Mouse (Mus musculus): Measurements from ENCODE around the gene Ubald2. TPM values are rescaled to one million over a fixed set of nuclear protein-coding genes. Genes with fewer than 3 reads are reported as not detected.
A peak's percentile ranks its signal among the peaks of the same experiment; 100 is the strongest.

Gene Ubald2
- polyA plus RNA-seq, 1 experiment from 2014 or later = 92.4 TPM

DNA sequence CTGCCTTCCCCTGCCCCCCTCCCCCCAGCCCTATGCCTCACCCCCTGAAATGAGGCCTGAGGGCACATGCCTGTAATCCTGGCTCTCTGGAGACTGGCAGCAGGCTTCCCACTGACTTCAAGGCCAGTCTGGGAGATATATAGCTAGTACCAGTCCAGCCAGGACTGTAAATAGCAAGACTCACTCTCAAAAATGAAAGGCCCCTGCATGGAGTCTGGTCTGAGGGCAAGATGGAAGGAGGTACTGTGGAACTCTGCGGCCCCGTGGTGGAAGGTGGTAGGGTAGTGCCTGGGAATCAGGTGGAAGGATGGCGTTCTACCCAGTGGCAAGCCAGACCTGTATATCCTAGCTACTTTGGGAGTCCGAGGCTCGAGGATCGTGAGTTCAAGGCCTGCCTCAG, 10.0 kb downstream of the Ubald2 start:
- Histone ChIP-seq H3K27me3 (ENCODE audit: control insufficient read depth, insufficient read depth, low read length) (peaks cover 11% of the 10 kb centered on the region), H3K4me3 (ENCODE audit: low read depth, low read length) (no peak overlapping the region), H3K4me2 (ENCODE audit: low read depth) (no peak overlapping the region), H3K9ac (ENCODE audit: low read length) (no peak overlapping the region), H3K36me3 (ENCODE audit: control insufficient read depth, insufficient read depth, low read length) (peaks cover 3% of the 10 kb centered on the region; the same call in 1 of the 2 replicates), H3K9me3 (ENCODE audit: control insufficient read depth, low read length) (no peaks in the 10 kb centered on the region), H3K4me1 (ENCODE audit: control insufficient read depth, insufficient read depth, low read length) (no peaks in the 10 kb centered on the region), H3K27ac (ENCODE audit: low read depth, low read length) (no peak overlapping the region)
- 91% methylated on average over 6 of the region's 6 CpGs for WGBS
- DNase-seq (ENCODE audit: low spot score) = no peak
- no peak for ATAC-seq (ENCODE audit: insufficient read depth, low FRiP score, low TSS enrichment)

GRCm38 (mm10) chr11:116445596-116446307, 11.9 kb downstream of the Ubald2 start:
- Histone ChIP-seq H3K36me3 (ENCODE audit: control insufficient read depth, insufficient read depth, low read length) (no peaks in the 10 kb centered on the region), H3K27me3 (ENCODE audit: control insufficient read depth, insufficient read depth, low read length) (peaks cover 11% of the 10 kb centered on the region), H3K4me1 (ENCODE audit: control insufficient read depth, insufficient read depth, low read length) (no peaks in the 10 kb centered on the region), H3K4me2 (ENCODE audit: low read depth) (no peak overlapping the region), H3K9ac (ENCODE audit: low read length) (no peak overlapping the region), H3K27ac (ENCODE audit: low read depth, low read length) (no peak overlapping the region), H3K4me3 (ENCODE audit: low read depth, low read length) (no peak overlapping the region), H3K9me3 (ENCODE audit: control insufficient read depth, low read length) (no peaks in the 10 kb centered on the region)
- peak; percentile 88 for DNase-seq (ENCODE audit: low spot score)
- WGBS = 35% methylated on average over 16 of the region's 16 CpGs
- peak; percentile 27 for ATAC-seq (ENCODE audit: insufficient read depth, low FRiP score, low TSS enrichment)

DNA sequence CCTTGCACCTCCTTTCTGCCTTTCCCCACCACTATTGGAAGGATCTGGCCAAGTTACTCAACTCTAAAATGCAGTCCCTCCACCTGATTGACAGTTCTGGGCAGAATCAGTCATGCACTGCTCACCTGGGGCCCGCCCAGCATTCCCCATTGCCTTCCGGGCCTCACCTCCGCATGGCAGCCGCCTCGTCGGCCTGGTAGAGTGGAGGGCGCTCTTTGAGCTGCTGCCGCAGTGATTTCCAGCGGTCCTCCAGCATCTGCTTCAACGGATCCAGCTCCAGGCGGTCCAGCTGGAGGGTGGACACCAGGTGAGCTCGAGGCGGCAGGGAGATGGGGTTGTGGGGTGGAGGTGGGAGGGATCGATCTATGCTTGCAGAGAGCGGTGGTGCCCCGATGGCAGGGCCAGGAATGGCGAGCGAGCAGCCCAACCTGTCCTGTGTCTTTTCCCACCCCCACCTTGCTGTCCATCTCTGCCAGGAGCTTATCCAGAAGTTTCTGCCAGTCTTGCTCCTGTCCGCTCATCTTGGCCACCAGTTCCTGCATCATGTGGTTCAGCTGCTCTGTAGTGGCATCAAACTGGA, 12.5 kb downstream of the Ubald2 start:
- ATAC-seq (ENCODE audit: insufficient read depth, low FRiP score, low TSS enrichment) (no peak), DNase-seq (ENCODE audit: low spot score) (no peak)
- Histone ChIP-seq H3K4me1 (ENCODE audit: control insufficient read depth, insufficient read depth, low read length) (no peaks in the 10 kb centered on the region), H3K27ac (ENCODE audit: low read depth, low read length) (no peak overlapping the region), H3K4me3 (ENCODE audit: low read depth, low read length) (no peak overlapping the region), H3K36me3 (ENCODE audit: control insufficient read depth, insufficient read depth, low read length) (no peaks in the 10 kb centered on the region), H3K9me3 (ENCODE audit: control insufficient read depth, low read length) (no peaks in the 10 kb centered on the region), H3K27me3 (ENCODE audit: control insufficient read depth, insufficient read depth, low read length) (peaks cover 11% of the 10 kb centered on the region), H3K9ac (ENCODE audit: low read length) (no peak overlapping the region), H3K4me2 (ENCODE audit: low read depth) (no peak overlapping the region)
- WGBS = 12% methylated on average over 19 of the region's 19 CpGs

DNA sequence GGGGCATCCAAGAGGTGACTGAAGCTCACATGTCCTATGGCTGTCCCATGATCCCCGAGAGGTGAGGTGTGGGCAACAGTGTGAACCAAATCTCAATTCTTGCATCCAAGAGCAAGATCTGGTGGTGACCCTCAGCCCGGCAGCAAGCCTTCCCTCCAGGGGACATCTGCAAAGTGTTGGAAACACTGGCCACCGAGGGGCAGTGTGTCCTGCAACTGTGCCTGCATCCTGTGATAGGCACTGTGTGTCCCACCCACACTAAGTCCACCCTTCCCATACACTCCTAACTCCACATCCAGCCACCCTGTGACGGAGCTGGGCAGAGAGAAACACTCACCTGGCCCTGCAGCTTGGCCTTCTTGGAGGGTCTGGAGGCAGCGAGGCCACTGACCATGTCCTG, 13.9 kb downstream of the Ubald2 start:
- Histone ChIP-seq H3K27me3 (ENCODE audit: control insufficient read depth, insufficient read depth, low read length) (peaks cover 11% of the 10 kb centered on the region), H3K9me3 (ENCODE audit: control insufficient read depth, low read length) (no peaks in the 10 kb centered on the region), H3K9ac (ENCODE audit: low read length) (no peak overlapping the region), H3K27ac (ENCODE audit: low read depth, low read length) (no peak overlapping the region), H3K4me1 (ENCODE audit: control insufficient read depth, insufficient read depth, low read length) (no peaks in the 10 kb centered on the region), H3K4me2 (ENCODE audit: low read depth) (no peak overlapping the region), H3K36me3 (ENCODE audit: control insufficient read depth, insufficient read depth, low read length) (no peaks in the 10 kb centered on the region), H3K4me3 (ENCODE audit: low read depth, low read length) (no peak overlapping the region)
- ATAC-seq (ENCODE audit: insufficient read depth, low FRiP score, low TSS enrichment) (no peak), DNase-seq (ENCODE audit: low spot score) (no peak)
- 71% methylated on average over 5 of the region's 5 CpGs for WGBS

- H3K4me2 ChIP-seq (ENCODE audit: low read depth) = no peak overlapping the region
- WGBS = 92% methylated on average over 3 of the region's 3 CpGs
- ATAC-seq (ENCODE audit: insufficient read depth, low FRiP score, low TSS enrichment) (no peak), DNase-seq (ENCODE audit: low spot score) (no peak)
- no peak overlapping the region for H3K9ac ChIP-seq (ENCODE audit: low read length)
- no peak overlapping the region for H3K4me3 ChIP-seq (ENCODE audit: low read depth, low read length)
- no peak overlapping the region for H3K27ac ChIP-seq (ENCODE audit: low read depth, low read length)
- no peaks in the 10 kb centered on the region for H3K9me3 ChIP-seq (ENCODE audit: control insufficient read depth, low read length)
- H3K27me3 ChIP-seq (ENCODE audit: control insufficient read depth, insufficient read depth, low read length) = peaks cover 11% of the 10 kb centered on the region
- H3K4me1 ChIP-seq (ENCODE audit: control insufficient read depth, insufficient read depth, low read length) = no peaks in the 10 kb centered on the region
- no peaks in the 10 kb centered on the region for H3K36me3 ChIP-seq (ENCODE audit: control insufficient read depth, insufficient read depth, low read length)
Observed at GRCm38 (mm10) chr11:116449341-116449740, 15.4 kb downstream of the Ubald2 start.

- H3K27me3 ChIP-seq (ENCODE audit: control insufficient read depth, insufficient read depth, low read length) = no peaks in the 10 kb centered on the region
- 92% methylated on average over 10 of the region's 10 CpGs for WGBS
- no peak overlapping the region for H3K4me3 ChIP-seq (ENCODE audit: low read depth, low read length)
Observed at GRCm38 (mm10) chr11:116453889-116454288, 20.0 kb downstream of the Ubald2 start.

DNA sequence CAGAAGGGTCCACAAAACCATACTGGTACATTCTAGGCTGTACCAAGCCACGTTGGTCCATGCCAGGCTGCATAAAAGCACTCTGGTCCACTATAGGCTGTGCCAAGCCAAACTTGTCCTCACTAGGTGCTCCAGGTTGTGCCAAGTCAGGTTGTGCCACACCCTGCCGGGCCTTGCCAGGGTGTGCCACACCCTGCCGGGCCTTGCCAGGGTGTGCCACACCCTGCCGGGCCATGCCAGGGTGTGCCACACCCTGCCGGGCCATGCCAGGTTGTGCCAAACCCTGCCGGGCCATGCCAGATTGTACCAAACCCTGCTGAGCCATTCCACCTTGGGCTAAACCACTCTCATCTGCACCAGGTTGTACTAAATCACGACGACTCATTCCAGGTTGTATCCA, 22.3 kb downstream of the Ubald2 start:
- H3K27me3 ChIP-seq (ENCODE audit: control insufficient read depth, insufficient read depth, low read length) = no peaks in the 10 kb centered on the region
- no peak overlapping the region for H3K27ac ChIP-seq (ENCODE audit: low read depth, low read length)
- H3K4me3 ChIP-seq (ENCODE audit: low read depth, low read length) = no peak overlapping the region
- no peak overlapping the region for H3K4me2 ChIP-seq (ENCODE audit: low read depth)
- no peak for ATAC-seq (ENCODE audit: insufficient read depth, low FRiP score, low TSS enrichment)
- H3K9ac ChIP-seq (ENCODE audit: low read length) = no peak overlapping the region
- no peaks in the 10 kb centered on the region for H3K36me3 ChIP-seq (ENCODE audit: control insufficient read depth, insufficient read depth, low read length)
- no peaks in the 10 kb centered on the region for H3K9me3 ChIP-seq (ENCODE audit: control insufficient read depth, low read length)
- H3K4me1 ChIP-seq (ENCODE audit: control insufficient read depth, insufficient read depth, low read length) = no peaks in the 10 kb centered on the region
- 92% methylated on average over 8 of the region's 8 CpGs for WGBS
- DNase-seq (ENCODE audit: low spot score) = no peak

More at GRCm38 (mm10) chr11:116453889-116454288, 20.0 kb downstream of the Ubald2 start:
- Histone ChIP-seq H3K4me2 (ENCODE audit: low read depth) (no peak overlapping the region), H3K4me1 (ENCODE audit: control insufficient read depth, insufficient read depth, low read length) (no peaks in the 10 kb centered on the region), H3K36me3 (ENCODE audit: control insufficient read depth, insufficient read depth, low read length) (no peaks in the 10 kb centered on the region), H3K27ac (ENCODE audit: low read depth, low read length) (no peak overlapping the region), H3K9ac (ENCODE audit: low read length) (no peak overlapping the region), H3K9me3 (ENCODE audit: control insufficient read depth, low read length) (no peaks in the 10 kb centered on the region)
- ATAC-seq (ENCODE audit: insufficient read depth, low FRiP score, low TSS enrichment) (no peak), DNase-seq (ENCODE audit: low spot score) (no peak)

- Histone ChIP-seq H3K27me3 (ENCODE audit: control insufficient read depth, insufficient read depth, low read length) (no peaks in the 10 kb centered on the region), H3K9ac (ENCODE audit: low read length) (no peak overlapping the region), H3K27ac (ENCODE audit: low read depth, low read length) (no peak overlapping the region), H3K4me2 (ENCODE audit: low read depth) (no peak overlapping the region), H3K9me3 (ENCODE audit: control insufficient read depth, low read length) (no peaks in the 10 kb centered on the region), H3K4me1 (ENCODE audit: control insufficient read depth, insufficient read depth, low read length) (no peaks in the 10 kb centered on the region), H3K36me3 (ENCODE audit: control insufficient read depth, insufficient read depth, low read length) (no peaks in the 10 kb centered on the region), H3K4me3 (ENCODE audit: low read depth, low read length) (no peak overlapping the region)
- 63% methylated on average over 4 of the region's 4 CpGs for WGBS
- no peak for ATAC-seq (ENCODE audit: insufficient read depth, low FRiP score, low TSS enrichment)
- no peak for DNase-seq (ENCODE audit: low spot score)
Observed at GRCm38 (mm10) chr11:116459786-116460185, 25.9 kb downstream of the Ubald2 start.

DNA sequence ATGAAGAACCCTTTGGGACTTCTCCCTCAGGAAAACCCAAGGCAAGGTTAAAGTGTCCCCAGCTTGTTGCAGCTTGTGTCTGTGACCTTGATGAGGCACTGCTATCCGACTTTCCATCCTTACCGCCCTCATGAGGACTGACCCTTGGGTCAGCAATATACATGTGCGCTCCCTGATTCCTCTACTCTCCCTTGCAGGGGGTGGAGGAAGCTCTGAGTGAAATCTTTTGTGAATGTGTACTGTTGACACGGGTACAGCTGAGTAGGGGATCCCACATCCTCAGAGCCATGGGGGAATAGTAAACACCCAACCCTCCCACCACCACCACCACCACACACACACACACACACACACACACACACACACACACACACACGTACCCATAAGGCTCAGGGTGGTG, 29.4 kb downstream of the Ubald2 start:
- DNase-seq (ENCODE audit: low spot score) (no peak), ATAC-seq (ENCODE audit: insufficient read depth, low FRiP score, low TSS enrichment) (no peak)
- Histone ChIP-seq H3K4me2 (ENCODE audit: low read depth) (no peak overlapping the region), H3K4me3 (ENCODE audit: low read depth, low read length) (no peak overlapping the region), H3K9me3 (ENCODE audit: control insufficient read depth, low read length) (no peaks in the 10 kb centered on the region), H3K27me3 (ENCODE audit: control insufficient read depth, insufficient read depth, low read length) (no peaks in the 10 kb centered on the region), H3K27ac (ENCODE audit: low read depth, low read length) (no peak overlapping the region), H3K9ac (ENCODE audit: low read length) (no peak overlapping the region), H3K36me3 (ENCODE audit: control insufficient read depth, insufficient read depth, low read length) (no peaks in the 10 kb centered on the region), H3K4me1 (ENCODE audit: control insufficient read depth, insufficient read depth, low read length) (no peaks in the 10 kb centered on the region)
- 68% methylated on average over 5 of the region's 5 CpGs for WGBS
